8 mouse cellular contexts compared by ENCODE assay signal in genomic region chr2:59882742-59883281, GRCm38 (mm10). TPM values are rescaled to one million over a fixed set of nuclear protein-coding genes. Genes with fewer than 3 reads are reported as not detected.
DNase-seq lines count a peak whose midpoint lies in the region; ATAC-seq and TF ChIP-seq lines count a peak whose summit lies in the region.

No protein-coding gene starts in this region.

- H3K4me2 ChIP-seq in myocyte (ENCODE audit: low read depth) = peak overlapping the region; percentile 71

- no peaks in the 10 kb centered on the region for H3K4me1 ChIP-seq in spleen, adult 2 months (ENCODE audit: control insufficient read depth, insufficient read depth, insufficient read length)
- H3K4me1 ChIP-seq in limb, embryonic 10.5 days = peaks cover 10% of the 10 kb centered on the region; the same call in 1 of the 2 replicates

- no peaks in the 10 kb centered on the region for H3K9me3 ChIP-seq in limb, embryonic 10.5 days (replicated peaks)

- ATAC-seq in erythroblast, adult 5-6 weeks (replicated peaks; ENCODE audit: low FRiP score, poor library complexity, severe bottlenecking) = peak; percentile 69
- ATAC-seq in granulocyte monocyte progenitor cell, adult 5-6 weeks (replicated peaks; ENCODE audit: poor library complexity, severe bottlenecking) = no peak

- no peak for DNase-seq in spleen, adult 2 months (ENCODE audit: low read depth in 1 of 2, low spot score in 2 of 2)
- no peak for DNase-seq in spleen, postnatal 4 days (ENCODE audit: low spot score in 2 of 2)
- no peak for DNase-seq in limb, embryonic 10.5 days (ENCODE audit: low spot score)
- no peak for DNase-seq in thymus, postnatal 14 days
- DNase-seq in ovary, postnatal 36 days (ENCODE audit: low spot score) = no peak

- 0 out of 2 replicates have a peak overlapping the region, but pooled peaks have one; percentile 95 for H3K4me3 ChIP-seq in spleen, adult 2 months (ENCODE audit: extremely low read depth, insufficient read depth, insufficient read length)
- H3K4me3 ChIP-seq in limb, embryonic 10.5 days = peak overlapping the region; percentile 63
- peak overlapping the region; percentile 40 for H3K4me3 ChIP-seq in myocyte

- TF ChIP-seq CTCF in spleen, adult 2 months (IDR thresholded peaks at IDR 0.05; ENCODE audit: extremely low read depth, insufficient read depth, insufficient read length, insufficient replicate concordance) = no peak

- no peaks in the 10 kb centered on the region for H3K36me3 ChIP-seq in spleen, adult 2 months (ENCODE audit: control insufficient read depth, insufficient read depth, low read length)
- peaks cover 20% of the 10 kb centered on the region for H3K36me3 ChIP-seq in limb, embryonic 10.5 days
- H3K36me3 ChIP-seq in myocyte (ENCODE audit: control insufficient read depth, insufficient read depth) = no peaks in the 10 kb centered on the region

- no peaks in the 10 kb centered on the region for H3K79me2 ChIP-seq in myocyte (ENCODE audit: control insufficient read depth, insufficient read depth)

- H3K27ac ChIP-seq in spleen, adult 2 months (ENCODE audit: insufficient read depth, low read length) = no peak overlapping the region
- H3K27ac ChIP-seq in limb, embryonic 10.5 days = peak overlapping the region; percentile 89

- TF ChIP-seq POLR2A in spleen, adult 2 months (IDR thresholded peaks at IDR 0.05; ENCODE audit: low read depth, low read length) = no peak
- TF ChIP-seq POLR2A in myocyte (IDR thresholded peaks at IDR 0.05; ENCODE audit: insufficient read length, low read depth) = no peak

- no peaks in the 10 kb centered on the region for H3K27me3 ChIP-seq in spleen, adult 2 months (ENCODE audit: control insufficient read depth, insufficient read depth, low read length)
- H3K27me3 ChIP-seq in limb, embryonic 10.5 days (ENCODE audit: low read depth, poor library complexity, severe bottlenecking) = no peaks in the 10 kb centered on the region
- no peaks in the 10 kb centered on the region for H3K27me3 ChIP-seq in myocyte (ENCODE audit: control insufficient read depth, insufficient read depth, insufficient read length)

- WGBS in spleen, adult 2 months = 46% methylated on average over 8 of the region's 8 CpGs
- WGBS in limb, embryonic 10.5 days = 78% methylated on average over 8 of the region's 8 CpGs

- H3ac ChIP-seq in myocyte (ENCODE audit: control insufficient read depth, insufficient read length) = peak overlapping the region; percentile 41

TF ChIP-seq in myocyte, 11 proteins besides CTCF, POLR2A, EP300 and RAD21:
- TF ChIP-seq USF1 (IDR thresholded peaks at IDR 0.05; ENCODE audit: low read depth) (no peak), MYOG (IDR thresholded peaks at IDR 0.05; ENCODE audit: control insufficient read depth in 1 of 3, insufficient read depth in 1 of 3, insufficient read length in 2 of 3, low read depth in 2 of 3) (no peak), E2F4 (IDR thresholded peaks at IDR 0.05; ENCODE audit: insufficient read depth) (no peak), REST (IDR thresholded peaks at IDR 0.05; ENCODE audit: insufficient read depth, insufficient read length) (no peak), MYOD1 (IDR thresholded peaks at IDR 0.05; ENCODE audit: control insufficient read depth in 1 of 3, insufficient read length in 2 of 3, low read depth in 2 of 3) (no peak), POLR2AphosphoS2 (IDR thresholded peaks at IDR 0.05; ENCODE audit: insufficient read length, low read depth) (no peak)

RNA-seq across cellular contexts. Expression of gene Wdsub1, which starts 0.4 kb away (rescaled TPM):
- 27.9 and 31.3 TPM in 2 replicates for polyA plus RNA-seq in spleen, adult 2 months (2012; rRNA removed)
- total RNA-seq in erythroblast, adult 5-6 weeks (2015; ENCODE audit: low replicate concordance) = 8.2 and 22.1 TPM in 2 replicates
- total RNA-seq in erythroblast, adult 5-6 weeks (2017; ENCODE audit: low replicate concordance) = 5.9 and 18.3 TPM in 2 replicates
- 20.5 and 29.4 TPM in 2 replicates for polyA plus RNA-seq in limb, embryonic 10.5 days (2016; fragmentation: Nextera tagmentation; extraction: Ambion mirVana)
- polyA plus RNA-seq in myocyte (2012; fragmentation: generic; extraction: Trizol) = 31.1 TPM
- total RNA-seq in granulocyte monocyte progenitor cell, adult 5-6 weeks (2014; fragmentation: Nextera tagmentation) = 6.3 and 11.1 TPM in 2 replicates
- total RNA-seq in granulocyte monocyte progenitor cell, adult 5-6 weeks (2017) = 9.2 and 9.7 TPM in 2 replicates

Comparison
In these comparisons a context has a peak if more than half of its experiments do, and no peak if none do; other contexts are left out.
1. H3K4me3 ChIP-seq: peak in every context shown above with its lines; median percentile 95 in spleen, adult 2 months; 63 in limb, embryonic 10.5 days; 40 in myocyte.